Mouse (Mus musculus) left cerebral cortex, adult 18-20 months (tissue): Measurements from ENCODE around the gene Rwdd4a. TPM values are rescaled to one million over a fixed set of nuclear protein-coding genes. Genes with fewer than 3 reads are reported as not detected.

ENCODE experiments used
- DNase-seq, 2 experiments: peaks; one replicate each; pipeline ENCODE4 v3.0.0; 2021 to 2022; ENCODE audit warnings: low spot score in 2 of 2, mixed read lengths in 1 of 2
- microRNA-seq, 2 experiments: library from miRNA; unstranded; fragments of <30 nt; microRNA quantifications; one replicate each; pipeline ENCODE4 v1.2.0; 2021
- total RNA-seq, 2 experiments: library from RNA; stranded (reverse); gene quantifications; 2 replicates each; pipeline ENCODE4 v1.2.3; 2021

Gene Rwdd4a
- total RNA-seq, 2 experiments from 2014 or later, result 33.3 to 37.7 TPM

GRCm38 (mm10) chr8:47581454-47581853 is 48.0 kb downstream of the Rwdd4a start:
- DNase-seq, result no peak

GRCm38 (mm10) chr8:47588616-47589015 is 55.2 kb downstream of the Rwdd4a start:
- DNase-seq, result no peak

- no peak for DNase-seq
These were observed 56.9 kb downstream of the Rwdd4a start for GRCm38 (mm10) chr8:47590400-47590799.

GRCm38 (mm10) chr8:47600664-47601063 is 67.2 kb downstream of the Rwdd4a start:
- no peak for DNase-seq

Small RNA genes within 50 kb of the gene (microRNA-seq; reads per million reads assigned to microRNA genes)
- 0 reads per million in 2 experiments for gene Gm27409

Other genes with a start within 250 kb of the Rwdd4a start
- gene Stox2, start 87.3 kb upstream of the Rwdd4a start, total RNA-seq, result 10 to 100 TPM; 77.8 to 80.3 TPM
- gene Trappc11, start 194 bp upstream of the Rwdd4a start, total RNA-seq, result 10 to 100 TPM; 53.0 to 56.1 TPM
- gene Ing2, start 141.9 kb downstream of the Rwdd4a start, total RNA-seq, result 10 to 100 TPM; 53.2 to 53.6 TPM
- 10 to 100 TPM; 18.5 to 20.8 TPM for gene Cdkn2aip, start 180.3 kb downstream of the Rwdd4a start, total RNA-seq